Mouse (Mus musculus) stomach, postnatal 0 days (tissue): ENCODE measurements around the gene Gm10803.

Experiments used
- CTCF ChIP-seq: IDR thresholded peaks from 2 replicates; pipeline ENCODE4 v1.5.1; 2016; ENCODE audit warnings: antibody characterized with exemption, low read depth, mild to moderate bottlenecking, moderate library complexity
- EP300 ChIP-seq: optimal IDR thresholded peaks from 2 replicates; pipeline ENCODE3; 2016; ENCODE audit warnings: antibody characterized with exemption

DNA sequence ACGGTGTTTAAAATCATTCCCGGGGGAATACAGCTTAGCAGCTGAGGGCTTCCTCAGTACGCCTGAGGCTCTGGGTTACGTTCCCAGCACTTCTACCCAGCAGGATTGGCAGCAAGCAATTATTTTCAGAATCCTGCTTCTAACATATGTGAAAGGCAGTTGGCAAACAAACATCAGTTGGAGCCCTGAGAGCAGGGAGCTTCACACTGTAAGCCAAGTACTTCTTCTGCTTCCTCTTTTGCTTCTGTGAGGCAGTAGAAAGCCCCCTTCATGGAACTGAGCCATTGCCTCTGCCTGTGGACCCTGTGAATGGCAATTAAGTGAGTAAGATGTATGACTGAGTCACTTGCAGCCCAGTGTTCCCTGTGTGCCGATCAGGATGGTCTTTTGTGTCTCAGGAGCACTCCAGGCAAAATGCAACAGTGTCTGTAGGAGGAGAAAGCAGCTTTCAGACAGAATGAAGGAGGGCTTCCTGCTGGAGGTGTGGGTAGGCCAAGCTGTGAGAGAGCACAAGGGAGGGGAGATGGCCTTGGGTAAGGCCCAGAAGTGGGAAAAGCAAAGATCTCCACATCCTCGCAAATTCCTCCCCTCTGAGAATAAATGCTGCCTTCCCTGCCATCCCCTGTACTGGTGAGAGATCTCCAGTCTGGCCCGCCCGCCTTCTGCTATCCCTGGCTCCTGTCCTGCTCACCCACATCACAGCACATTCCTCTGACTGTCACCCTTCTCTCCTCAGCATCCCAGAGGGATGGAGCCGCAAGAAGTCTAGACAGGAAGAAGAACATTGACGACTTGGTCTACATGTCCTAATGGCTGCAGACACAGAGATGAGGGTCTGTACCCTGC lies 7.5 kb upstream of the Gm10803 start:
- no peak for TF ChIP-seq CTCF
- no peak for TF ChIP-seq EP300
